Mouse (Mus musculus) myocyte (in vitro differentiated cells): ENCODE results near the gene Pspc1.
"Not testable (repeated sequence)": the region's sequence is repeated elsewhere in the genome, so short reads cannot be mapped to it uniquely, and the experiment has no call there.

Experiments used
- CEBPB ChIP-seq: IDR thresholded peaks from 2 replicates; pipeline ENCODE4 v1.6.1; 2011; ENCODE audit warnings: mild to moderate bottlenecking, moderate library complexity; ENCODE audit not compliant: poor library complexity, insufficient read depth, severe bottlenecking
- E2F4 ChIP-seq: IDR thresholded peaks from one replicate; pipeline ENCODE4 v1.6.1; 2011; ENCODE audit warnings: mild to moderate bottlenecking, control low read depth, moderate library complexity; ENCODE audit not compliant: insufficient read depth
- MAX ChIP-seq: IDR thresholded peaks from one replicate; pipeline ENCODE4 v1.6.1; 2011; ENCODE audit warnings: low read depth, mild to moderate bottlenecking, control low read depth
- MYOG ChIP-seq, 3 experiments: IDR thresholded peaks; one replicate each; pipeline ENCODE4 v1.6.1; 2011; ENCODE audit warnings: control low read depth in 2 of 3, low read depth in 2 of 3, mild to moderate bottlenecking in 2 of 3; ENCODE audit not compliant: insufficient read length in 2 of 3, control insufficient read depth in 1 of 3, insufficient read depth in 1 of 3
- POLR2A ChIP-seq: IDR thresholded peaks from one replicate; pipeline ENCODE4 v1.6.1; 2011; ENCODE audit warnings: low read depth, mild to moderate bottlenecking, control low read depth, moderate library complexity; ENCODE audit not compliant: insufficient read length
- POLR2AphosphoS2 ChIP-seq: IDR thresholded peaks from one replicate; pipeline ENCODE4 v1.6.1; 2011; ENCODE audit warnings: low read depth, control low read depth; ENCODE audit not compliant: insufficient read length
- REST ChIP-seq: IDR thresholded peaks from one replicate; pipeline ENCODE4 v1.6.1; 2011; ENCODE audit warnings: mild to moderate bottlenecking, control low read depth, moderate library complexity; ENCODE audit not compliant: insufficient read depth, insufficient read length
- TCF12 ChIP-seq: IDR thresholded peaks from one replicate; pipeline ENCODE4 v1.6.1; 2011; ENCODE audit warnings: mild to moderate bottlenecking, control low read depth; ENCODE audit not compliant: poor library complexity, insufficient read depth, severe bottlenecking

DNA sequence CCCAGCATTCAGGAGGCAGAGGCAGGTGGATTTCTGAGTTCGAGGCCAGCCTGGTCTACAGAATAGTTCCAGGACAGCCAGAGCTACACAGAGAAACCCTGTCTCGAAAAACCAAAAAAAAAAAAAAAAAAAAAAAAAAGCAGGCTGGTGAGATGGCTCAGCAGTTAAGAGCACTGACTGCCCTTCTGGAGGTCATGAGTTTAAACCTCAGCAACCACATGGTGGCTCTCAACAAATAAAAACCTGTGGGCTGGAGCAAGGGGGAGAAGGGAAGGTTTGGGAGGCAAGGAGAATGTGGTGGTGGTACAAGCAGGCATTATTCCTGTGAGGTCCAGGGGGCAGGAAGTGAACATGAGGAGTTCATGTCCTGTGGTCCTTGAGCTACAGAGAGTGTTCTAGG is 11.7 kb downstream of the Pspc1 start:
- TF ChIP-seq E2F4; POLR2A; REST; CEBPB; POLR2AphosphoS2; TCF12; MYOG (IDR thresholded peaks at IDR 0.05; ENCODE audit: control insufficient read depth in 1 of 3, insufficient read depth in 1 of 3, insufficient read length in 2 of 3, low read depth in 2 of 3); MAX: not testable (repeated sequence)
